Mouse (Mus musculus) gastrocnemius, postnatal 10 days (tissue): ENCODE data around the gene Ube2u. TPM values are rescaled to one million over a fixed set of nuclear protein-coding genes. Genes with fewer than 3 reads are reported as not detected.

Experiments
- DNase-seq: peaks from one replicate; pipeline ENCODE4 v3.0.0; 2021; ENCODE audit warnings: mixed read lengths
- total RNA-seq, 2 experiments: library from RNA; stranded (reverse); gene quantifications; 2 replicates each; pipeline ENCODE4 v1.2.3; 2021

Ube2u gene
- total RNA-seq, 2 experiments from 2014 or later, result not detected

GRCm38 (mm10) chr4:100553296-100553695 lies 74.6 kb downstream of the Ube2u start:
- no peak for DNase-seq

- DNase-seq, result peak; percentile 75
Measured at GRCm38 (mm10) chr4:100588236-100589206, 109.9 kb downstream of the Ube2u start.

- DNase-seq, result no peak
Measured at GRCm38 (mm10) chr4:100595771-100596170, 117.1 kb downstream of the Ube2u start.

GRCm38 (mm10) chr4:100596630-100597029 lies 118.0 kb downstream of the Ube2u start:
- no peak for DNase-seq

GRCm38 (mm10) chr4:100597049-100597448 lies 118.4 kb downstream of the Ube2u start:
- no peak for DNase-seq
